Mouse (Mus musculus): ENCODE results near the gene Myl9. TPM values are rescaled to one million over a fixed set of nuclear protein-coding genes. Genes with fewer than 3 reads are reported as not detected.

Myl9 gene
- polyA plus RNA-seq, 1 experiment: 155 TPM

GRCm38 (mm10) chr2:156735761-156736335 is 39.4 kb upstream of the Myl9 start:
- peaks cover 38% of the 10 kb centered on the region for H3K4me1 ChIP-seq (ENCODE audit: control insufficient read depth, insufficient read depth, low read length)

GRCm38 (mm10) chr2:156736846-156737245 is 38.4 kb upstream of the Myl9 start:
- Histone ChIP-seq H3K4me3 (ENCODE audit: insufficient read depth, low read depth, low read length) (no peak overlapping the region), H3K27me3 (replicated peaks; ENCODE audit: control insufficient read depth, insufficient read depth, low read length) (no peaks in the 10 kb centered on the region), H3K4me1 (ENCODE audit: control insufficient read depth, insufficient read depth, low read length) (peaks cover 36% of the 10 kb centered on the region), H3K36me3 (ENCODE audit: control insufficient read depth, insufficient read depth, low read length) (no peaks in the 10 kb centered on the region), H3K27ac (ENCODE audit: insufficient read depth, low read depth, low read length) (no peak overlapping the region)
- DNase-seq: peak; percentile 41
- TF ChIP-seq CTCF (conservative IDR thresholded peaks at IDR 0.05; ENCODE audit: insufficient read depth, insufficient read length, low read depth, low read length) (no peak), POLR2A (IDR thresholded peaks at IDR 0.05; ENCODE audit: low read depth, low read length) (no peak)
- 22% methylated on average over 7 of the region's 7 CpGs for WGBS

More at GRCm38 (mm10) chr2:156735761-156736335, 39.4 kb upstream of the Myl9 start:
- 91% methylated on average over 3 of the region's 3 CpGs for WGBS
- DNase-seq: no peak
- H3K4me3 ChIP-seq (ENCODE audit: insufficient read depth, low read depth, low read length): no peak overlapping the region
- no peak for TF ChIP-seq CTCF (conservative IDR thresholded peaks at IDR 0.05; ENCODE audit: insufficient read depth, insufficient read length, low read depth, low read length)
- no peak for TF ChIP-seq POLR2A (IDR thresholded peaks at IDR 0.05; ENCODE audit: low read depth, low read length)
- H3K27me3 ChIP-seq (replicated peaks; ENCODE audit: control insufficient read depth, insufficient read depth, low read length): no peaks in the 10 kb centered on the region
- H3K36me3 ChIP-seq (ENCODE audit: control insufficient read depth, insufficient read depth, low read length): no peaks in the 10 kb centered on the region
- H3K27ac ChIP-seq (ENCODE audit: insufficient read depth, low read depth, low read length): no peak overlapping the region

GRCm38 (mm10) chr2:156737976-156738375 is 37.2 kb upstream of the Myl9 start:
- H3K27ac ChIP-seq (ENCODE audit: insufficient read depth, low read depth, low read length): no peak overlapping the region
- no peak for DNase-seq
- H3K36me3 ChIP-seq (ENCODE audit: control insufficient read depth, insufficient read depth, low read length): no peaks in the 10 kb centered on the region
- no peaks in the 10 kb centered on the region for H3K27me3 ChIP-seq (replicated peaks; ENCODE audit: control insufficient read depth, insufficient read depth, low read length)
- H3K4me1 ChIP-seq (ENCODE audit: control insufficient read depth, insufficient read depth, low read length): peaks cover 36% of the 10 kb centered on the region
- WGBS: 77% methylated on average over 7 of the region's 7 CpGs
- TF ChIP-seq POLR2A (IDR thresholded peaks at IDR 0.05; ENCODE audit: low read depth, low read length): no peak
- no peak for TF ChIP-seq CTCF (conservative IDR thresholded peaks at IDR 0.05; ENCODE audit: insufficient read depth, insufficient read length, low read depth, low read length)
- no peak overlapping the region for H3K4me3 ChIP-seq (ENCODE audit: insufficient read depth, low read depth, low read length)

GRCm38 (mm10) chr2:156741265-156741664 is 34.0 kb upstream of the Myl9 start:
- H3K4me1 ChIP-seq (ENCODE audit: control insufficient read depth, insufficient read depth, low read length): peaks cover 29% of the 10 kb centered on the region
- 70% methylated on average over 9 of the region's 9 CpGs for WGBS

GRCm38 (mm10) chr2:156741998-156742397 is 33.2 kb upstream of the Myl9 start:
- H3K27me3 ChIP-seq (replicated peaks; ENCODE audit: control insufficient read depth, insufficient read depth, low read length): no peaks in the 10 kb centered on the region
- peaks cover 24% of the 10 kb centered on the region for H3K4me1 ChIP-seq (ENCODE audit: control insufficient read depth, insufficient read depth, low read length)
- H3K36me3 ChIP-seq (ENCODE audit: control insufficient read depth, insufficient read depth, low read length): no peaks in the 10 kb centered on the region
- WGBS: 39% methylated on average over 4 of the region's 4 CpGs
- no peak overlapping the region for H3K27ac ChIP-seq (ENCODE audit: insufficient read depth, low read depth, low read length)
- no peak overlapping the region for H3K4me3 ChIP-seq (ENCODE audit: insufficient read depth, low read depth, low read length)
- no peak for DNase-seq
- TF ChIP-seq POLR2A (IDR thresholded peaks at IDR 0.05; ENCODE audit: low read depth, low read length): no peak
- TF ChIP-seq CTCF (conservative IDR thresholded peaks at IDR 0.05; ENCODE audit: insufficient read depth, insufficient read length, low read depth, low read length): no peak

More at GRCm38 (mm10) chr2:156741265-156741664, 34.0 kb upstream of the Myl9 start:
- TF ChIP-seq CTCF (conservative IDR thresholded peaks at IDR 0.05; ENCODE audit: insufficient read depth, insufficient read length, low read depth, low read length): no peak
- TF ChIP-seq POLR2A (IDR thresholded peaks at IDR 0.05; ENCODE audit: low read depth, low read length): no peak
- H3K27me3 ChIP-seq (replicated peaks; ENCODE audit: control insufficient read depth, insufficient read depth, low read length): no peaks in the 10 kb centered on the region
- DNase-seq: no peak
- H3K4me3 ChIP-seq (ENCODE audit: insufficient read depth, low read depth, low read length): no peak overlapping the region
- no peak overlapping the region for H3K27ac ChIP-seq (ENCODE audit: insufficient read depth, low read depth, low read length)
- no peaks in the 10 kb centered on the region for H3K36me3 ChIP-seq (ENCODE audit: control insufficient read depth, insufficient read depth, low read length)

- H3K36me3 ChIP-seq (ENCODE audit: control insufficient read depth, insufficient read depth, low read length): no peaks in the 10 kb centered on the region
- H3K4me3 ChIP-seq (ENCODE audit: insufficient read depth, low read depth, low read length): no peak overlapping the region
- H3K27ac ChIP-seq (ENCODE audit: insufficient read depth, low read depth, low read length): no peak overlapping the region
- DNase-seq: no peak
- TF ChIP-seq CTCF (conservative IDR thresholded peaks at IDR 0.05; ENCODE audit: insufficient read depth, insufficient read length, low read depth, low read length): no peak
- no peak for TF ChIP-seq POLR2A (IDR thresholded peaks at IDR 0.05; ENCODE audit: low read depth, low read length)
- H3K4me1 ChIP-seq (ENCODE audit: control insufficient read depth, insufficient read depth, low read length): peaks cover 20% of the 10 kb centered on the region
- no peaks in the 10 kb centered on the region for H3K27me3 ChIP-seq (replicated peaks; ENCODE audit: control insufficient read depth, insufficient read depth, low read length)
- WGBS: 83% methylated on average over 3 of the region's 3 CpGs
Measured at GRCm38 (mm10) chr2:156743248-156743647, 32.0 kb upstream of the Myl9 start.

GRCm38 (mm10) chr2:156744414-156744813 is 30.8 kb upstream of the Myl9 start:
- no peaks in the 10 kb centered on the region; the same call in 1 of the 2 replicates for H3K36me3 ChIP-seq (ENCODE audit: control insufficient read depth, insufficient read depth, low read length)
- DNase-seq: no peak
- WGBS: 83% methylated on average over 5 of the region's 5 CpGs
- TF ChIP-seq POLR2A (IDR thresholded peaks at IDR 0.05; ENCODE audit: low read depth, low read length): no peak
- no peak for TF ChIP-seq CTCF (conservative IDR thresholded peaks at IDR 0.05; ENCODE audit: insufficient read depth, insufficient read length, low read depth, low read length)
- H3K27ac ChIP-seq (ENCODE audit: insufficient read depth, low read depth, low read length): no peak overlapping the region
- H3K27me3 ChIP-seq (replicated peaks; ENCODE audit: control insufficient read depth, insufficient read depth, low read length): no peaks in the 10 kb centered on the region
- peaks cover 19% of the 10 kb centered on the region for H3K4me1 ChIP-seq (ENCODE audit: control insufficient read depth, insufficient read depth, low read length)
- H3K4me3 ChIP-seq (ENCODE audit: insufficient read depth, low read depth, low read length): no peak overlapping the region
